Mouse (Mus musculus) testis, adult 2 months (tissue): ENCODE results near the gene 2610301B20Rik.

Experiments
- CTCF ChIP-seq: fragments of 200-500 bp; IDR thresholded peaks from 2 replicates; pipeline ENCODE4 v1.5.1; 2012; ENCODE audit warnings: low read depth, mild to moderate bottlenecking, inconsistent platforms, low read length, moderate library complexity; ENCODE audit not compliant: control insufficient read depth, insufficient read depth, insufficient replicate concordance
- POLR2A ChIP-seq: fragments of 200-500 bp; IDR thresholded peaks from 2 replicates; pipeline ENCODE4 v1.6.1; 2012; ENCODE audit warnings: low read depth, mild to moderate bottlenecking, inconsistent platforms, low read length, moderate library complexity; ENCODE audit not compliant: control insufficient read depth

GRCm38 (mm10) chr4:10919097-10919496, 44.8 kb downstream of the 2610301B20Rik start:
- TF ChIP-seq POLR2A (no peak), CTCF (no peak)
